Mouse (Mus musculus): ENCODE data around the gene H2-Oa. TPM values are rescaled to one million over a fixed set of nuclear protein-coding genes. Genes with fewer than 3 reads are reported as not detected.
A peak's percentile ranks its signal among the peaks of the same experiment; 100 is the strongest.

The H2-Oa gene
- polyA plus RNA-seq, 1 experiment from 2014 or later: not detected

GRCm38 (mm10) chr17:34108460-34108859 is 16.3 kb downstream of the H2-Oa start:
- no peaks in the 10 kb centered on the region for H3K9me3 ChIP-seq (ENCODE audit: control insufficient read depth, low read length)
- H3K36me3 ChIP-seq (ENCODE audit: control insufficient read depth, insufficient read depth, low read length): peaks cover 31% of the 10 kb centered on the region
- no peak overlapping the region for H3K4me2 ChIP-seq (ENCODE audit: low read depth, low read length)
- H3K27me3 ChIP-seq (ENCODE audit: control insufficient read depth, insufficient read depth, low read length): no peaks in the 10 kb centered on the region
- 79% methylated on average over 5 of the region's 6 CpGs for WGBS
- H3K27ac ChIP-seq (ENCODE audit: low read depth, low read length): no peak overlapping the region
- H3K9ac ChIP-seq (replicated peaks; ENCODE audit: low read depth, low read length): no peak overlapping the region
- no peaks in the 10 kb centered on the region for H3K4me1 ChIP-seq (ENCODE audit: control insufficient read depth, insufficient read depth, low read length)
- no peak for ATAC-seq (ENCODE audit: low read depth)
- H3K4me3 ChIP-seq (ENCODE audit: low read depth, low read length): no peak overlapping the region

GRCm38 (mm10) chr17:34109038-34109805 is 17.1 kb downstream of the H2-Oa start:
- Histone ChIP-seq H3K4me3 (ENCODE audit: low read depth, low read length) (no peak overlapping the region), H3K9me3 (ENCODE audit: control insufficient read depth, low read length) (no peaks in the 10 kb centered on the region), H3K4me2 (ENCODE audit: low read depth, low read length) (no peak overlapping the region), H3K27ac (ENCODE audit: low read depth, low read length) (no peak overlapping the region), H3K36me3 (ENCODE audit: control insufficient read depth, insufficient read depth, low read length) (peaks cover 39% of the 10 kb centered on the region), H3K4me1 (ENCODE audit: control insufficient read depth, insufficient read depth, low read length) (no peaks in the 10 kb centered on the region), H3K27me3 (ENCODE audit: control insufficient read depth, insufficient read depth, low read length) (no peaks in the 10 kb centered on the region), H3K9ac (replicated peaks; ENCODE audit: low read depth, low read length) (no peak overlapping the region)
- peak; percentile 52; the same call in 1 of the 2 replicates for ATAC-seq (ENCODE audit: low read depth)
- 85% methylated on average over 14 of the region's 14 CpGs for WGBS

DNA sequence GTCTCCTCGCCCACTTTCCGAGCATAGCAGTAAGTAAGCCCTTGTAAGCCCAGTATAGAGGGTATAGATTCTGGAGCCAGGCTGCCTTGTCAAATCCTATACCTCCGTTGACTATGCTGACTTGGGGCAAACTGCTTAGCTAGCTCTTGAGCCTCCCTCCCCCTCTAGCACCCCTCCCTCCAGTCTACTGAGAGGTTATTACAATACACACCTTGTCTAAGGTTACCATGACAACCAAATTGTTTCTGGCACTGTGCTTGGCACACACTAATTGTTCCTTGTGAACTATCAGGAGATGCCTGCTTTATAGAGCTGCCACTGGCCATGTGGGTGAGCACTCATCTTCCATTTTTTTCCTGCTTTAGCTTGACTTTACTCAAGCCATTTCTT is 17.7 kb downstream of the H2-Oa start:
- 0 out of 2 replicates have a peak, but pooled peaks have one; percentile 31 for ATAC-seq (ENCODE audit: low read depth)
- Histone ChIP-seq H3K4me2 (ENCODE audit: low read depth, low read length) (no peak overlapping the region), H3K36me3 (ENCODE audit: control insufficient read depth, insufficient read depth, low read length) (peaks cover 45% of the 10 kb centered on the region), H3K9me3 (ENCODE audit: control insufficient read depth, low read length) (no peaks in the 10 kb centered on the region), H3K27me3 (ENCODE audit: control insufficient read depth, insufficient read depth, low read length) (no peaks in the 10 kb centered on the region), H3K4me1 (ENCODE audit: control insufficient read depth, insufficient read depth, low read length) (no peaks in the 10 kb centered on the region), H3K27ac (ENCODE audit: low read depth, low read length) (no peak overlapping the region), H3K4me3 (ENCODE audit: low read depth, low read length) (no peak overlapping the region), H3K9ac (replicated peaks; ENCODE audit: low read depth, low read length) (no peak overlapping the region)
- WGBS: 81% methylated on average over 3 of the region's 3 CpGs

GRCm38 (mm10) chr17:34110309-34110708 is 18.2 kb downstream of the H2-Oa start:
- Histone ChIP-seq H3K27ac (ENCODE audit: low read depth, low read length) (no peak overlapping the region), H3K36me3 (ENCODE audit: control insufficient read depth, insufficient read depth, low read length) (peaks cover 50% of the 10 kb centered on the region)
- WGBS: 62% methylated on average over 8 of the region's 8 CpGs

DNA sequence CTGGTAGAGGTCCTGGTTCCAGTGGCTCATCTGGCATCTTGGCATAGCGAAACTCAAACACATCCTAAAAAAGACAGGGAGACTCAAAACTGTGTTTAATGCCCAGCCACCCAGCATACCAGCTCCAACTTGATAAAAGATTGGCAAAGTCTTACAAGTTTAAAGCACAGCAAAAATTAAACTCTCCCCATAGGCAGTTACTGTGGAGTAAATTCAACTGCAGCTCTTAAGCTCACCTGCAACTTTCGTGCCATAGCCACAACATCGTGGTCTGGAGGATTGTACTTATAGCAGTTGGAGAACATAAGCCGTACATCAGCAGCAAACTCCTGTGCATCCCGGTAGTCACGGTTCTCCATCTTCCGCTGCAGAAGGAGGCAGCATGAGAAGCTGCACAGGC is 22.0 kb downstream of the H2-Oa start:
- peaks cover 78% of the 10 kb centered on the region for H3K36me3 ChIP-seq (ENCODE audit: control insufficient read depth, insufficient read depth, low read length)
- H3K4me2 ChIP-seq (ENCODE audit: low read depth, low read length): no peak overlapping the region
- 94% methylated on average over 7 of the region's 7 CpGs for WGBS
- H3K4me1 ChIP-seq (ENCODE audit: control insufficient read depth, insufficient read depth, low read length): peaks cover 15% of the 10 kb centered on the region
- no peak for ATAC-seq (ENCODE audit: low read depth)
- H3K9me3 ChIP-seq (ENCODE audit: control insufficient read depth, low read length): no peaks in the 10 kb centered on the region
- H3K4me3 ChIP-seq (ENCODE audit: low read depth, low read length): no peak overlapping the region
- H3K27me3 ChIP-seq (ENCODE audit: control insufficient read depth, insufficient read depth, low read length): no peaks in the 10 kb centered on the region
- H3K27ac ChIP-seq (ENCODE audit: low read depth, low read length): no peak overlapping the region
- no peak overlapping the region for H3K9ac ChIP-seq (replicated peaks; ENCODE audit: low read depth, low read length)

More at GRCm38 (mm10) chr17:34110309-34110708, 18.2 kb downstream of the H2-Oa start:
- no peak overlapping the region for H3K9ac ChIP-seq (replicated peaks; ENCODE audit: low read depth, low read length)
- no peak overlapping the region for H3K4me3 ChIP-seq (ENCODE audit: low read depth, low read length)
- H3K4me1 ChIP-seq (ENCODE audit: control insufficient read depth, insufficient read depth, low read length): no peaks in the 10 kb centered on the region
- H3K9me3 ChIP-seq (ENCODE audit: control insufficient read depth, low read length): no peaks in the 10 kb centered on the region
- no peaks in the 10 kb centered on the region for H3K27me3 ChIP-seq (ENCODE audit: control insufficient read depth, insufficient read depth, low read length)
- H3K4me2 ChIP-seq (ENCODE audit: low read depth, low read length): no peak overlapping the region
- no peak for ATAC-seq (ENCODE audit: low read depth)

GRCm38 (mm10) chr17:34116736-34117370 is 24.7 kb downstream of the H2-Oa start:
- peaks cover 63% of the 10 kb centered on the region for H3K36me3 ChIP-seq (ENCODE audit: control insufficient read depth, insufficient read depth, low read length)
- ATAC-seq (ENCODE audit: low read depth): no peak
- 43% methylated on average over 7 of the region's 7 CpGs for WGBS

GRCm38 (mm10) chr17:34117421-34118112 is 25.4 kb downstream of the H2-Oa start:
- peak overlapping the region; percentile 97 for H3K4me3 ChIP-seq (ENCODE audit: low read depth, low read length)
- no peaks in the 10 kb centered on the region for H3K9me3 ChIP-seq (ENCODE audit: control insufficient read depth, low read length)
- H3K4me1 ChIP-seq (ENCODE audit: control insufficient read depth, insufficient read depth, low read length): peaks cover 15% of the 10 kb centered on the region
- H3K4me2 ChIP-seq (ENCODE audit: low read depth, low read length): peak overlapping the region; percentile 99
- no peaks in the 10 kb centered on the region for H3K27me3 ChIP-seq (ENCODE audit: control insufficient read depth, insufficient read depth, low read length)
- peak overlapping the region; percentile 100; the same call in 1 of the 2 replicates for H3K27ac ChIP-seq (ENCODE audit: low read depth, low read length)
- H3K36me3 ChIP-seq (ENCODE audit: control insufficient read depth, insufficient read depth, low read length): peaks cover 55% of the 10 kb centered on the region
- peak overlapping the region; percentile 87 for H3K9ac ChIP-seq (replicated peaks; ENCODE audit: low read depth, low read length)
- 0% methylated on average over 5 of the region's 5 CpGs for WGBS
- ATAC-seq (ENCODE audit: low read depth): no peak

More at GRCm38 (mm10) chr17:34116736-34117370, 24.7 kb downstream of the H2-Oa start:
- Histone ChIP-seq H3K4me2 (ENCODE audit: low read depth, low read length) (peak overlapping the region; percentile 99), H3K27me3 (ENCODE audit: control insufficient read depth, insufficient read depth, low read length) (no peaks in the 10 kb centered on the region), H3K9me3 (ENCODE audit: control insufficient read depth, low read length) (no peaks in the 10 kb centered on the region), H3K4me1 (ENCODE audit: control insufficient read depth, insufficient read depth, low read length) (peaks cover 15% of the 10 kb centered on the region), H3K9ac (replicated peaks; ENCODE audit: low read depth, low read length) (peak overlapping the region; percentile 87; the same call in 1 of the 2 replicates), H3K27ac (ENCODE audit: low read depth, low read length) (no peak overlapping the region), H3K4me3 (ENCODE audit: low read depth, low read length) (peak overlapping the region; percentile 97)

DNA sequence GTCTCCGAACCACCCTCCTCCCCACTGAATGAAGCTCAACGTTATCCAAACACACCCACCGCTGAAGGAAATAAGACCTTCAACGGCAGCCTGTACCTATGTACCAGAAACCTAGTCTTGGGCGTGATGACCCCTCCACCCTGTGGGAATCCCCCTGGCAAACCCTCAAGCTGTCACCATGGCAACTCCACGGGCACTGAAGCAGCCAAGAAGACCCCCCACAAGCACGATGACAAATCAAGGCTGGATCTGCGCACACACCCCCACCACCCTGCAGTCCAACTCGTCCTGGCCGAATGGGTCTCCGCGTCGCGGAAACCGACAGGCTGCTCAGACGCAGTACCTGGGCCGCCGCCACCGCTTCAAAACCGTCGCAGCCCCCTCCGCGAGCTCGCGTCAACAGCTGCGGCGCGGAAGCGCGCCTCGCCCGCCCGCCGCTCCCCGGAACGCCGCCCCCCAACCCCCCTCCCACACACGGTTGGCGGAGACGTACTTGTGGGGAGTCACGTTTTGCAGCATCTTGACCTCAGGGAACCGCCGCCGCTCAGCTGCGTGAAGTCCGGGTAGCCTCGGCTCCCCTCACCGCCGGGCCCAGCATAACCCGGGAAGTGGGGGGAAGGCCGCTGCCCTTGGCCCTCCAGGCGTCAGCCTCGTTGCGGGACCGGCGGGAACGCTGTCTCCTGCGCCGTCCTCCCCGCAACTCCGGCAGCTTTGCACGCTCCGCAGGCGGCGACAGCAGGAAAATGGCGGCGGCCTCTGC is 26.2 kb downstream of the H2-Oa start:
- Histone ChIP-seq H3K27me3 (ENCODE audit: control insufficient read depth, insufficient read depth, low read length) (no peaks in the 10 kb centered on the region), H3K36me3 (ENCODE audit: control insufficient read depth, insufficient read depth, low read length) (peaks cover 48% of the 10 kb centered on the region), H3K9me3 (ENCODE audit: control insufficient read depth, low read length) (no peaks in the 10 kb centered on the region), H3K9ac (replicated peaks; ENCODE audit: low read depth, low read length) (peak overlapping the region; percentile 87), H3K4me3 (ENCODE audit: low read depth, low read length) (peak overlapping the region; percentile 97), H3K4me1 (ENCODE audit: control insufficient read depth, insufficient read depth, low read length) (peaks cover 15% of the 10 kb centered on the region), H3K4me2 (ENCODE audit: low read depth, low read length) (peak overlapping the region; percentile 99), H3K27ac (ENCODE audit: low read depth, low read length) (peak overlapping the region; percentile 100)
- under 1% methylated on average over 63 of the region's 67 CpGs for WGBS
- ATAC-seq (ENCODE audit: low read depth): no peak
